Mouse (Mus musculus) right cerebral cortex, postnatal 36 days (tissue): ENCODE data around the gene Kif1c.

Source experiments
- DNase-seq, 2 experiments: peaks; one replicate each; pipeline ENCODE4 v3.0.0; 2022; ENCODE audit warnings: low spot score in 2 of 2, mixed read lengths in 1 of 2

The Kif1c gene

DNA sequence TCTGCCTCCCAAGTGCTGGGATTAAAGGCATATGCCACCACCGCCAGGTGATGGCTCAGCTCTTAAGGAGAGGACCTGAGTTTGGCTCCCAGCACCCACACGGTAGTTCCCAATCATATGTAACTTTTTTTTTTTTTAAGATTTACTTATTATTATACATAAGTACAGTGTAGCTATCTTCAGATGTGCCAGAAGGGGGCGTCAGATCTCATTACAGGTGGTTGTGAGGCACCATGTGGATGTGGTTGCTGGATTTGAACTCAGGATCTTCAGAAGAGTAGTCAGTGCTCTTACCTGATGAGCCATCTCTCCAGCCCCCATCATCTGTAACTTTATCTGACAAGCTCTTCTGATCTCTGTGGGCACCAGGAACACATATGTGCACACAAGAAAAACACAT, 3.0 kb upstream of the Kif1c start:
- DNase-seq = no peak

- no peak for DNase-seq
Measured at GRCm38 (mm10) chr11:70699051-70699450, 1.3 kb upstream of the Kif1c start.

DNA sequence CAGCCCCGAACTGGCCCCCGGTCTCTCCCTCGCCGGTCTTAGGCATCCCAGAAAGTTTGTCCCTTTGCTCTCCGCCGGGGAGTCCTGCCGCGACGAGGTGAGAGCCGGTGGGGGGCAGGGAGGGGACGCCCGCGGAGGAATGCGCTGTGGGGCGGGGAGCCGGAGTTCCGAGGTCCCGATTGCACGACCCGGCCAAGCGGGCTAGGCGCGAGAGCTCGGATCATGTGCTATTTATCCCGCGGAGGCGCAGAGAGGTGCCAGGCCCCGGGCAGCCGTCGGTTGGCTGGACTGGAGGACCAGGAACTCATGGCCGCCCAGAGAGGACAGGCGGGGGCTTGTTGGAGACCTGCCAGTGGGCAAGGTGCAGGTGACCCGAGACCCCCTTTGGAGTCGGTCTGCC, 265 bp downstream of the Kif1c start:
- DNase-seq = peak; percentile 24 to 48

GRCm38 (mm10) chr11:70701221-70701955, 1.0 kb downstream of the Kif1c start:
- no peak for DNase-seq

DNA sequence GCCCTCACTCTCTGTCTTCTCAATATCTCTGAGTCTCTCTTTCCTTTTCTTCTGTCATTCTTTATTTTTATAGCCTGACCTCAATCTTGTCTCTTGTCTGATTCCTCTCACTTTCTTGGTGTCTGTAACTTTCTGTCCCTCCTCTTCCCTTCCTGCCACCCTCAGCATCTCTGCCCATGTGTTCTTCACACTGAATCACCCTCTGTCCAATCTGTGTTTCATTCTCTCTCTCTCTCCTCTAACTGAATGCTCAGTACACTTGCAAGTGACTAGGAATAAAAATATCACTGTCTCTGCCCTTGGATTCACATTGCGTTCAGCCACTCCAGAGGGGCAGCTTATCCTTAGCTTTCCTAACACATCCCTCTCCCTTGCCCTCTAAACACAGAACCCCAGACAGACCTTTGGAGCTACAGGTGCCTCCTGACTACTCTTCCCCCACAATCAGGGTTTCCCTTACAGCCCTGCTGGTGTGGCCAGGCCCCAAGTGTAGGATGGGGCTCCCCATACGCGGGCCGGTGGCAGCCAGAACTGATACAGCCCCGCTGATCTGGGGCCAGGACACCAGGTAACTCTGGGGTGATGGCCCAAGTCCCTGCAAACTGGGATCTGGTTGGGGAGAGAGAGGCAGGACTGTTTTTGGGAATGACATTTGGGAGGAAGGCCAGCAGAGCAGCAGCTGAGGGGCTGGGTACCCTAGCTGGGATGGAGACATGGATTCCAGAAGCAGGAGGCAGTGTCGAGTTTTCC, 1.8 kb downstream of the Kif1c start:
- no peak for DNase-seq

DNA sequence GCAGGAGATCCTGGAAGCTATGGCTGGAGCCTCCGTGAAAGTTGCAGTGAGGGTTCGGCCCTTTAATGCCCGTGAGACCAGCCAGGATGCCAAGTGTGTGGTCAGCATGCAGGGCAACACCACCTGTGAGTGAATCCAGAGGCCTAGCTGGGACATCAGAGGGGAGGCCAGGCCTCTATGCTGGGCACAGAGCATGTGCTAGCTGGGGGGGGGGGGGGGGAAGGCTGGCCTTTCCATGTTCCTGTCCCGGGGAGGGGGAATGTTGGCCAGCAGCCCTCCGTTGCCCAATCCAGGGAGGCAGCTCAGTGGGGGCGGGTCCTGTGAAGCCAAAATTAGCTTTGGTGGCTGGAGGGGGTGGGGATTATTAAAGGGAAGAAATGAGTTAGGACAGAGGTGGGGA, 2.4 kb downstream of the Kif1c start:
- no peak for DNase-seq

GRCm38 (mm10) chr11:70706127-70706526, 5.8 kb downstream of the Kif1c start:
- no peak for DNase-seq

DNA sequence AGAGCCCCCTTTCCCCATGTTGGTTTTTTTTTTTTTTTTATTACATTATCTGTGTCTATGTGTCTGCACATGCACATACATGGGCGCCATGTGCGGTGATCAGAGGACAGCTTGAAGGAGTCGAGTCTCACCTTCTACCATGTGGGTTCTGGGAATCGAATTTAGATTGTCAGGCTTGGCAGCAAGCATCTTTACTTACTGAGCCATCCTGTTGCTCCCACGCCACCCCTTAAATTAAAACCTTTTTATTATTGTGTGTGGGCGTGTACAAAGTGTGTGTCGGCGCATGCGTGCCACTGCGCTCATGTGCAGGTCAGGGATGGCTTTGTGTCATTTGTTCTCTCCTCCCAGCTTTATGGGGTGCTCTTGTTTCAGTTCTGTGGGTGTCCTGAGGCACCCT, 10.7 kb downstream of the Kif1c start:
- DNase-seq = peak in 1 of 2 experiments; percentile 28

DNA sequence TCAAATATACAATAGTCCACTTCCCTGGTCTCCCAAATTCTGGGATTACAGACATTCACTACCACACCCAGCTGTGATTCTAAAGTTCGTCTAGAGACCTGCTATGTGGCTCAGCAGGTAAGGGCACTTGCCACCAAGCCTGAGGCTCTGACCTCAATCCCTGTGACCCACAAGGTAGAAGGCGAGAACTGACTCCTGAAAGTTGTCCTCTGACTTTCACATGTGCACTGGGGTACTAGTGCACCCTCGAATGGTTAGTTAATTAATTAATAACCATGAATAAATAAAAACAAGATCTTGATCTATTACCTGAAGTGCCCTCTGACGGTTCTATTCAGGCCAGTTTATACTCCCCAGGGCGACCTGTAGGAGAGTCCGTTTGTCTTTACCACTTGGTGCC, 12.9 kb downstream of the Kif1c start:
- DNase-seq = no peak

GRCm38 (mm10) chr11:70715832-70716231, 15.5 kb downstream of the Kif1c start:
- no peak for DNase-seq

- no peak for DNase-seq
Measured at GRCm38 (mm10) chr11:70718481-70718880, 18.1 kb downstream of the Kif1c start.

DNA sequence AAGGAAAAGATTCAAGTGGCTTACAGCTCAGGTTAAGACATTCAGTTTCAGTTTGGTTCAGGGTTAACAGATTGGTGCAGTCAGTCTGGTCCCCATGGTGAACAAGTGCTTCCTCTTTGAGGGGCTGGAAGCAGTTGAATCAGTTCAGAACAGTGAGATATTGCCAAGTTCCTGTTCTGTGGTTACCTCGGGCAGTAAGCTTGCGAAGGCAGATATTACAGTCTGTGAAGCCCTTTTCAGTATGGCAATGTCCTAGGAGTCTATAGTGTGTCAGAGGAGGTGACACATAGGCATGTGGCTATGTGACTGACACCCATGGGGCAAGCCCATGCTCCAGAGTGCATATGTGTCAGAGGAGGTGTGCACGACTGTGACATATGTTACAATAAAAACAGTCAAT, 20.2 kb downstream of the Kif1c start:
- no peak for DNase-seq

GRCm38 (mm10) chr11:70721072-70721471, 20.7 kb downstream of the Kif1c start:
- no peak for DNase-seq

DNA sequence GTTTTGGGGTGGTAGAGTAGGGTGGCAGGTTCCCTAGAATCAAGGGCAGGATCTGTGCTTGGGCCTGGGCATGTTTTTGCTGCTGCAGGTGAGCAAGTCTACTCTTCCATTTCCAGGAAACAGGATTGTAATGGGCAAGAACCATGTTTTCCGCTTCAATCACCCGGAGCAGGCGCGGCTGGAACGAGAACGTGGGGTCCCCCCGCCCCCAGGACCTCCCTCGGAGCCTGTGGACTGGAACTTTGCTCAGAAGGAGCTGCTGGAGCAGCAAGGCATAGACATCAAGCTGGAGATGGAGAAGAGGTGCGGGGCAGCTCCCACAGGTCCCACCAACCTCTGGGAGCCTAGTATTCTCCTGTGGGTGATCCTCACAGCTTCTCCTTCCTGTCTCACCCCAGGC, 24.4 kb downstream of the Kif1c start:
- no peak for DNase-seq

DNA sequence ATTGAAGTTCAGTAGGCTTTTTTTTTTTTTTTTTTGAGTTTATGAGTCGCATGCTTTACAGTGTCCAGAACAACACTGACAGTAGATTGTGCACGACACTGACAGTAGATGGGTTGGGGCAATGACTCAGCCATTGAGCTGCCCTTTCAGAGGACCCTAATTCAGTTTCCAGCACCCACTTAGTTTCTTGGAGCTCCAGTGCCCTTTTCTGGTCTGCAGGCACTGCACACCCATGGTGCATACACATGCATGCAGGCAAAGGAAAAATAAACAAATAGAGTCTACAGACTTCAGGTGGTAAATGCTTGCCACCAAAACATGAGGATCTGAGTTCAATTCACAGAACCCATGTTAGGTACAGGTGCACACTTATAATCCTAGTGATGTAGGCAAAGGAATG, 26.2 kb downstream of the Kif1c start:
- DNase-seq = no peak

GRCm38 (mm10) chr11:70727385-70727784, 27.0 kb downstream of the Kif1c start:
- no peak for DNase-seq

DNA sequence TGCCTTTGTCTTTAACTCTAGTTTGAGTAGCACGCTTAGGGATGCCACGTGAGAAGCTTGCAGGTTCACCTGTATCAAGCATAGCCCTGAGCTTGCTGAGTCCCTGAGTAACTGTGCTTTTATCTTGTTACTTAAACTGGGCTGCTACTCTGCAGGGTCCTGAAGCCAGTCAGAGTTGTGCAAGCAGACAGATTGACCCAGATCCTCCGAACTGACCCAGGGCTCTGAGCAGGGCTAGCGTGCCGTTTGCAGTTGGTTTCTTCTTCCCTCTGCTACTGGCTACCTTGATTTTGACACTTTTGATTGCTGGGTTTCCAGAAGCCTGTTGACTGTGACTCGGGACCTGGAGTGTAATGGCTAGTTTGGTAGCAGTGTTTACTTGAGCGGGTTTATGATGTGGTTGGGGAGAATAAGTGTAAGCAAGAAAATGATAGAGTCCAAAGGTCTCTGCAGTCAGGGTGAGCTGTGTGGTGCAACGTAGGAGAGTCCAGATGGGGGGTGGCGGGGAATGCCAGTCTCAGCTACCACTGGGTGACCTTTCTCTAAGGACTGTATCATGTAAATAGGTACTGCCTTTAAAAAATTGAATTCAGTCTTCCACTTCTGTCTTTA, 30.2 kb downstream of the Kif1c start:
- DNase-seq = no peak

- peak; percentile 39 to 58 for DNase-seq
Measured at GRCm38 (mm10) chr11:70731178-70731577, 30.8 kb downstream of the Kif1c start.

- DNase-seq = no peak
Measured at GRCm38 (mm10) chr11:70733256-70733655, 32.9 kb downstream of the Kif1c start.

- no peak for DNase-seq
Measured at GRCm38 (mm10) chr11:70737749-70738148, 37.4 kb downstream of the Kif1c start.

DNA sequence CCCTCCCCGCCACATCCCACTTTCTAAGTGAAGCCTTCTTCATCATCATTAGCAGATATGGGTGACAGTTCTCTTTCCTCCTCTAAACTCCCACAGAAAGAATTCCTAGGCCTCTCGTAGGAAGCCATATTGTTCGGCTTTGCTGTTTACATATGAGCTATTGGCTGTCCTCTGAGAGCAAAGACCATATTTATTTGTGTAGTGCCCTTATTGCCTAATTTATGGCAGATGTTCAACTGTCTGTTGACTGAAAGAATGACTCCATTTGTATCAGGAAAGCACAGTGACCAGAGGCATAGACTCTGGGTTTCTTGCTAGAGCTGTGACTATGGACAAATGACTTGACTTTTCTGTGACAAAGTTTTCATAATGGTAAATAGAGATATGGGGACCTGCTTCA, 41.3 kb downstream of the Kif1c start:
- no peak for DNase-seq

DNA sequence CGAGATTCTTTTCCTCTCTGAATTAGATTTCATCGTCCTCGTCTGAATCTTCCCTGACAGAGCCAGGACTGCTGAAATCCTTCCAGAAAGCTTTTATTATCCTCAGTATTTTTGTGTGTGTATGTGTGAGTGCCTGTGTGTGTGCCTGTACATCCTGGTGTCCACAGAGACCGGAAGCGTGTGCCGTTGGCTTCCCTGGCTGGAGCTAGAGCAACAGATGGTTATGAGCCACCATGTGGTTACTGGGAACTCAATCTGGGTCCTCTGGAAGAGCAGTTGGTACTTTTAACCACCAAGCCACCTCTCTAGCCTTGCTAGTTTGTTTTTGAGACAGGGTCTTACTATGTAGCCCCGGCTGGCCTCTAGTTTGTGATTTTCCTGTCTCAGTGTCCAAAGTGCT, 41.8 kb downstream of the Kif1c start:
- no peak for DNase-seq
